Mouse (Mus musculus) hindbrain, postnatal 0 days (tissue): Measurements from ENCODE around the gene Gm10256. TPM values are rescaled to one million over a fixed set of nuclear protein-coding genes. Genes with fewer than 3 reads are reported as not detected.
"Not testable (repeated sequence)": the region's sequence is repeated elsewhere in the genome, so short reads cannot be mapped to it uniquely, and the experiment has no call there.

Experiments
- ATAC-seq: fragments of 200-750 bp; cut with Nextera tagmentation; 2 replicates; pipeline ENCODE4 v1.8.0; 2017; ENCODE audit warnings: mild to moderate bottlenecking, moderate TSS enrichment, moderate library complexity
- DNase-seq: peaks from one replicate; pipeline ENCODE4 v3.0.0-alpha.2; 2015; ENCODE audit warnings: low spot score
- H3K27ac ChIP-seq: fragments of 300-500 bp; sonication (generic); 2 replicates; pipeline ENCODE4 v1.5.1; 2014; ENCODE audit warnings: mild to moderate bottlenecking
- H3K27me3 ChIP-seq: fragments of 300-500 bp; sonication (generic); 2 replicates; pipeline ENCODE4 v1.6.1; 2014; ENCODE audit warnings: low read length, mixed read lengths; ENCODE audit not compliant: insufficient read depth
- H3K36me3 ChIP-seq: fragments of 300-500 bp; sonication (generic); 2 replicates; pipeline ENCODE4 v1.6.1; 2014; ENCODE audit warnings: low read length, mixed read lengths; ENCODE audit not compliant: insufficient read depth
- H3K4me1 ChIP-seq: fragments of 300-500 bp; sonication (generic); 2 replicates; pipeline ENCODE4 v1.6.1; 2014; ENCODE audit warnings: antibody characterized with exemption, low read length, mixed read lengths; ENCODE audit not compliant: insufficient read depth
- H3K4me2 ChIP-seq: fragments of 300-500 bp; sonication (generic); 2 replicates; pipeline ENCODE4 v1.6.1; 2014; ENCODE audit warnings: low read depth, mild to moderate bottlenecking, low read length, moderate library complexity, mixed read lengths
- H3K4me3 ChIP-seq: fragments of 300-500 bp; sonication (generic); 2 replicates; pipeline ENCODE4 v1.5.1; 2014; ENCODE audit warnings: low read length
- H3K9ac ChIP-seq: fragments of 300-500 bp; sonication (generic); replicated peaks from 2 replicates; pipeline ENCODE4 v1.6.1; 2014; ENCODE audit warnings: mild to moderate bottlenecking, low read length, moderate library complexity, mixed read lengths
- H3K9me3 ChIP-seq: fragments of 300-500 bp; sonication (generic); 2 replicates; pipeline ENCODE4 v1.6.1; 2016; ENCODE audit warnings: low read length, mixed read lengths
- WGBS: fragments of 180-500 bp; shearing (Covaris S2); extraction: QIAGEN DNeasy Blood & Tissue Kit; methylation state at CpG from one replicate; pipeline ENCODE4 v1.1.7; 2014; 5-methylcytosine and 5-hydroxymethylcytosine counted together
- polyA plus RNA-seq: library from polyadenylated mRNA; unstranded; fragments of >200 nt; fragmentation: Nextera tagmentation; extraction: Ambion mirVana; gene quantifications from 2 replicates; pipeline ENCODE4 v1.2.1, GENCODE M21; 2015
- total RNA-seq: library from RNA; depleted of rRNA; stranded (reverse); fragments of >200 nt; gene quantifications from 2 replicates; pipeline ENCODE4 v1.2.3, GENCODE M21; 2014; rRNA removed

Gm10256 gene
- total RNA-seq (not detected in 2 replicates), polyA plus RNA-seq (not detected in 2 replicates)

GRCm38 (mm10) chrY:2830380-2830779 is at the start of gene Gm10256, which contains the start of gene Rbmy:
Gene Gm10256, plus strand, starts transcription at chrY:2830699.
Gene Rbmy, plus strand, starts transcription at chrY:2830680.
- not testable (repeated sequence) for DNase-seq, H3K4me2 ChIP-seq, H3K9me3 ChIP-seq, H3K36me3 ChIP-seq, H3K27ac ChIP-seq, H3K4me1 ChIP-seq, H3K4me3 ChIP-seq, H3K27me3 ChIP-seq, ATAC-seq, H3K9ac ChIP-seq
- WGBS: no CpG with 5 or more reads among the region's 9 CpGs

- H3K4me3 ChIP-seq, H3K27me3 ChIP-seq, DNase-seq, H3K9me3 ChIP-seq, H3K9ac ChIP-seq, H3K27ac ChIP-seq, H3K36me3 ChIP-seq, ATAC-seq, H3K4me1 ChIP-seq, H3K4me2 ChIP-seq: not testable (repeated sequence)
- no CpG with 5 or more reads among the region's 8 CpGs for WGBS
Measured at GRCm38 (mm10) chrY:2796105-2796504, 34.4 kb upstream of the Gm10256 start, which contains the start of gene Gm4064. Gene Gm4064, minus strand, starts transcription at chrY:2796205.

- H3K27ac ChIP-seq, H3K4me3 ChIP-seq, DNase-seq, H3K9me3 ChIP-seq, H3K36me3 ChIP-seq, H3K9ac ChIP-seq, H3K4me1 ChIP-seq, H3K4me2 ChIP-seq, H3K27me3 ChIP-seq, ATAC-seq: not testable (repeated sequence)
- no CpG with 5 or more reads among the region's 9 CpGs for WGBS
Measured at GRCm38 (mm10) chrY:2900689-2901088, 70.2 kb downstream of the Gm10256 start, which contains the start of gene Gm10352. Gene Gm10352, plus strand, starts transcription at chrY:2900989.

Other genes starting within 250 kb of the Gm10256 start
- not detected in 2 replicates for gene H2al2c, start 231.6 kb upstream of the Gm10256 start, total RNA-seq
- gene H2al2c, start 231.6 kb upstream of the Gm10256 start, polyA plus RNA-seq: not detected in 2 replicates
- gene Sry, start 167.0 kb upstream of the Gm10256 start, total RNA-seq: not detected in 2 replicates
- not detected in 2 replicates for gene Sry, start 167.0 kb upstream of the Gm10256 start, polyA plus RNA-seq
- not detected in 2 replicates for gene H2al2b, start 110.0 kb upstream of the Gm10256 start, total RNA-seq
- not detected in 2 replicates for gene H2al2b, start 110.0 kb upstream of the Gm10256 start, polyA plus RNA-seq
- gene Gm4064, start 34.5 kb upstream of the Gm10256 start, total RNA-seq: not detected in 2 replicates
- not detected in 2 replicates for gene Gm4064, start 34.5 kb upstream of the Gm10256 start, polyA plus RNA-seq
- not detected in 2 replicates for gene Rbmy, start within 50 bp of the Gm10256 start, total RNA-seq
- gene Rbmy, start within 50 bp of the Gm10256 start, polyA plus RNA-seq: not detected in 2 replicates
- gene Gm10352, start 70.3 kb downstream of the Gm10256 start, total RNA-seq: not detected in 2 replicates
- 0.11 TPM in 1 of 2 replicates, not detected in the other for gene Gm10352, start 70.3 kb downstream of the Gm10256 start, polyA plus RNA-seq
- not detected in 2 replicates for gene Gm29289, start 101.9 kb downstream of the Gm10256 start, total RNA-seq
- not detected in 2 replicates for gene Gm29289, start 101.9 kb downstream of the Gm10256 start, polyA plus RNA-seq